Mouse (Mus musculus) frontal cortex, postnatal 10 days (tissue): ENCODE results near the gene Sdhd.

Experiments used
- DNase-seq, 2 experiments: peaks; one replicate each; pipeline ENCODE4 v3.0.0; 2022; ENCODE audit warnings: low spot score in 2 of 2, mixed read lengths in 1 of 2

The Sdhd gene

GRCm38 (mm10) chr9:50586955-50587354, 16.7 kb downstream of the Sdhd start:
- DNase-seq = no peak

DNA sequence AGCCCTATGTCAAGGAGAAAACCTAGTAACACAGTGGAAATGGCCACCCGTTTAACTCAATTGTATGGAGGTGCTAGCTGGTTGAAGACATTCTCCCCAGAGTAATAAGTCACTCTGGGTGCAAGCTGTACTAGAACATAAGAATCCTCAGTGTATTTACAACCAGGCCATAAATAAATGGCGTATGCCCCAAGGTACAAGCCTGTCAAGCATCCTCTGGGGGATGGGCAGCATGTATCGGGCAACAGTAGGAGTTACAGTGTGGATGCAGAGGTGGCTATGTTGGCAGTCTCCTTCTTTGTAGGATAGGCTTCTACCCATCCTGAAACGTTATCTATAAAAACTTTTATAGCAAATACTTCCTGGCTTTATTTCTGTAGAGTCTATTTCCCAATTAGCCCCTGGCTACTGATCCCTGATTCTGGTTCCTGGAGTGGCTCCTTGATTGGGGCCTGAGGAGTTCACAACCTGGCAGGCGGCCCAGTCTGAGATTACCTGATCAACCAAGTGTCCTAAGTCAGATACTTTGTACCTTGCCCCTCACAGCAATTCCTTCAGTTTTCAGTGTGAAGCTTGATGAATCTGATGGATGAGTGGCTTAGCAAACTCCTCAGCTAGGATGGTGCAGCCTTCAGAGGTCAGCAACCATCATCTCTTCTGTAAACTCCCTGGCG, 18.3 kb downstream of the Sdhd start:
- DNase-seq = no peak

GRCm38 (mm10) chr9:50580370-50580769, 23.2 kb downstream of the Sdhd start:
- DNase-seq = no peak

DNA sequence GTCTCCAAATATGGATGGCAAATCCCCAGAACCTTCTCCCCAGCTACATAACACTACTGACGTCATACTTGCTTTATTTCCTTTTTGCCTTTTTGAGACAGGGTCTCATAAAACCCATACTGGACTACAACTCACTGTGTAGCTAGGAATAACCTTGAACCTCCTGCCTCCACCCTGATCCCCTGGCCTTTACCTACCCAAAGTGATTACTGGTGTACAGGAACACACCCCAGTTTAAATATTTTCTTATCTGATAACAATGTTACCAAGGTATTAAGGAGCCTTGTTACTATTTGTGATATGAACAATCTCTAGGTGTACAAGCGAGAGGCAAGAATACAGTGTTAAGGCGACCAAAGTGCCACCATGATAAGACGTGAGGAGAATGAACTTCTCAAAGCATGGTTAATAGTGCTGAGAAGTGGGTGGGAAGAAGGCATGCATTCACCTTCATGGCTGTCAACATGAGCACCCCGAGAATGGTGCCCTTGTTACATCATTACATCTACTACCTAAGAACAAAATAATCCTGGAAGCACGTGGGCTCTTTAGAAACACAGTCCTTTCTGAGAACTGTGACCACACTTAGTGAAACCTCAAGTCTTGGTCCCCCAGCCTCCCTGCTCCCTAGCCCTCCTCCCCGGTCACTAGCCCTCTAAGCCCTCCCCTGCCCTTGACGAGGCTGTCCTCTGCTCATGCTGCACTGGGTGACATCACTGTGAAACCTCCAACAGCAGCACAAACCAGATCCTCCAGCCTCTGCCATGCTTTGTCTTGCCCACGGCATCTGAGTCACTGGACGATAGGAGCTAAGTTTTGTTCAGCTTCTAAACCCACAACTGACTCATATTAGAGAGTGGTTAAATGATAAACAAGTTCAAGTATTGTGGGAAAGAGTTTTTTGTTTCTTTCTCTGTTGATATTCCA, 33.8 kb downstream of the Sdhd start:
- DNase-seq = no peak

DNA sequence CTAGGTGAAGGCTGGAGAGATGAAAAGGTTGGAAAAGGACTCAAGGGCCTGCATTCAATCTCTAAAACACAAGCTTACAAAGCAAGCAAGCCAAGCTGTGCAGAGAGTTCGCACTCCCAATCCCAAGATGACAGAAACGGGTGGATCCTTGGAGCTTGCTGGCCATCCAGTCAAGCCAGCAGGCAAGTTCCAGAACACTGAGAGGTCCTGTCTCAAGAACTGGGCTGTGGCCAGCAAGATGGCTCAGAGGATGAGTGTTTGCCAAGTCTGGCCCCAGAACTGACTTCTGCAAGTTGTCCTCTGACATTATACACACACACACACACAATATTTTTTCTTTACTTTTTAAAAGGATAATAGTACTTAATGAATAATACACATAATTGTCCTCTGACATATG, 35.7 kb downstream of the Sdhd start:
- no peak for DNase-seq

- no peak for DNase-seq
Observed at GRCm38 (mm10) chr9:50567372-50567771, 36.2 kb downstream of the Sdhd start.

DNA sequence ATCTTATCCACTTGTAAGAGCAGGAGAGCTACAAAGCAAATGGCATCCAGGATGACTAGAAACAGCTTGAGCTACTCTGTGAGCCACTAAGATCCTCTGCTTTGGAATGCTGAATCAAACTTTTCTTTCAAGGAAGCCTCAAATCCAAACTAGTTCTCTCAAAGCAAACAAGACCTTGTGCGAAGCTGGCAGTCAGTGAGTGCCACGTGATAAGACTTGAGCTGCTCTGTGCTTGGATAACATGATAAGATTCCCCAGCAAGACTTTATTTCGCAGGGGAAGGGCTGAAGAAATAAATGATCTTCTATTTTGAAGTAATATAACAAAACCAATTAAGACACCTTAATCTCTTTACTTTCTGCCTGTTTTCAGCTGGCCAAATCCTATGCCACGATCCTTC, 37.7 kb downstream of the Sdhd start:
- DNase-seq = no peak

DNA sequence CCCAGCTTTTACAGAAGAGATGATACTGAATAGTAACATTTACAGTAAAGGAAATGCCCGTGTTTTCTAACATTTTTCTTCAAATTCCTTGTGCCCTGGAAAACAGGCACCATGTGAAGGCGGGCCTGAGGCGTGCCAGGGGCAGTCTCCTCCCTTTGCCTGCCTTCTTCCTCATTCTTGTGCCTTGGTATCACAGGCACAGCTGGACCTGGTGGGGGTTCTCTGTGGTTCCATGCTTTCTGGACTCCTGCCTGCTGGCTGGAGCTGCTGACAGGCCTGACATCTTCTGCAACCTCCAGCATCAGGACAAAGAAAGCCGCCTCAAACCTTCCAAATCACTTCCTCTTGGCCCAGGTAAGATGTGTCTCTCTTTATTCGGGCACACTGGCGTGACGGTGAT, 38.4 kb downstream of the Sdhd start:
- no peak for DNase-seq

DNA sequence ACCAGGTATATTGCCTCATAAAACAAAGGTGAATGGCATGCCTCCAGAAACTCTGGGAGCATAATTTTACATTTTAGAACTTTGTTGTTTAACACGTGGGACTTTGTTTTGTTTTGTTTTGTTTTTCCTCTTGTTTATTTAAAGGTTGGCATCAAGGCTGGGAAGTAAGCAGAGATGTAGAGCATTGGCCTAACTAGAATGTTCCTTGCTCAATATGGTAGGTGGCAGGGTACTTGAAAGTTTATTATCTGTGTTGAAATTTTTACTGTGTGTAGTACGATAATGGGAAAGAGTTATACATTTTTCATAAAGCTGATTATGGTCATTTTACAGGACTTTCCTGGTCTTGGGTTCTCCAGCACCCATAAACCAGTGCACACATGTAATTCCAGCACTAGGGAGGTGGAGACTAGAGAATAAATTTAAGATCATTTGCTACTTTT, 41.7 kb downstream of the Sdhd start:
- no peak for DNase-seq

DNA sequence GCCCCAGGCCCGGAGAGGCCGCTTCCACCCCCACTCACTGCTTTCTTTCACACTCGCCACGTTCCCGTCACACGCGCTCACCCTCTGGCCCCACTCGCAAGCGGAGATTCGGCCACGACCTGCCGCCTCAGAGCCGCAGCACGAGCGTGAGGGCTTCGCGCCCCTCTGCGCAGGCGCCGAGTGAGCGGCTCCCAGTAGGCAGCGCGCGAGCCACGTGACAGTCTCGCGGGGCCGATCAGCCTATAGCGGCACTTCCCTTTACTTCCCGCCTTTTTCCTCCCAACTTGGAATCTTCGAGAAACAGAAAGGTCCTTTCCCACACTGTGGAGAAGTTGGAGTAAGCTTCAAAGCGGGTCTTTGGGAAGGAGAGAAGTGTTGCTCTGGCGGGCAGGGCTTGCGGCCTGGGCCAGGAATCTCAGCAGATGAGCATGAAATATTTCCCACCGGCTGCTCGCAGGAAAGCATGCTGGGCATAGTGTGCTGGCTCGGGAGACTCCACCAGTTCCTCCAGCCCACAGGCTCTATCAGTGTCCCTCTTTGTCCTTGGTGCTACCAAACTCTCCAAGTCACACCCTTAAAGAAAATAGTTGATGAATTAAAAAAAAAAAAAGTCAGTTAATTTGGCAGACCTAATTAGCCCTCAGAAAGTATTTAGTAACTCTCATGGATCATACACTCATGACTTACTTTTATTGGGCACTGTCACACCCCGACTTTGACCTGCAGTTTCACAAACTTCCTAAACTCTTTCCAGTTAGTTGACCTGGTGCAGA, 42.3 kb downstream of the Sdhd start, which contains the start of gene Tex12:
Gene Tex12 (minus strand): TSS at position 181 of the 773 bp plus-strand sequence.
- DNase-seq = no peak

DNA sequence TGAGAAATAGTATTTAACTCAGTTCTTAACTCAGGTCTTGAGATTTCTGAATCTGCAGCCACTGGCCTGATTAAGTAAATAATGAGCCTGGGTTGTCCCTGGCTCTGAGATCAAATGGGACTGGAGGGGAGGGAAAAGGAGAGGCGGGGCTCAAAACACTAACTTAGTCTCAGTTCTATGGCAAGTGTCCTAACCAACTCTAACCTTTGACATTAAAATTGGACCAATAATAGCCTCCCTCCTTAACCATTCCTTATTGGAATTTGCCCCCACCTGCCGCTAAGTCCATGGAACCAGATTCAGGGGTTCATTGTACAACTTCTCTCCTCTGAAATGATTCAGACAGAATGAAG, 48.5 kb downstream of the Sdhd start, which contains the start of gene Bco2:
Gene Bco2 (minus strand): TSS at position 88 of the 353 bp plus-strand sequence.
- DNase-seq = no peak

DNA sequence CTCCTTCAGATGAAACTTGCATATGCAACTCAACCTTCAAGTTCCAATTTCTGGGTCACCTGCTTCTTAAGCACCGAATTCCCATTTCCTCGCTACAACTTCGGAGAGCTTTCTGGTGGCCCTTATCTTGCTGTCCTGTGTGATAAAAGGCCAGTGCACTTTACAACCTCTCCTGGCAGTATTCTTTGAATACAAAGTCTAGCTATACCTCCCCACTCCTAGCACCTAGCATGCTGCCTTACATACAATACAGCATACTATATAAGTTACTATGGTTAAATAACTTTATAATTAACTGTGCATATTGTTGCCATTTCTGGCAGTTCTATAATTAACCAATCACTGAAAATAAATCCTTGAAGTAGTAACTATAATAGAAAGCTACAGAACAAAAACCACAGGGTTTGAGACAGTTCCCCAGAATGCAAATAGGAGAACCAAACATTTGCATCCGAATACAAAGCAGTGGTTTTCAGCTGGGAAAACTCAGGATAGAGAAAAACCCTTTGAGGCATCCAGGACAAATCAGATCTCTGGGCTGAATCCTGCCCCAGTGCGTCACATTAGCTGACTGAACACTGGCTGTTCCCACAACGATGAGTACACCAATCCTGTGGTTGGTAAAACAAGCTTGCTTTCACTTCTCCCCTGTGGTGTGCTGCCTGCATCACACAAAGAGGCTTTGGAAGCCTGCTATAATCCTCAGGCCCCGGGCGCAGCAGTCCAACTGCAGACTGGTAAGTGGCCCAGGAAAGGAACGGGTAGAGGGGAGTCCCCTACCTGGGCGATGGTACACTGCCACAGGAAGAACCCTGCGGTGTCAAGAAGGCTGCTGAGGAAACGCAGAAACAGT, 49.1 kb downstream of the Sdhd start, which contains the start of gene Il18:
Gene Il18 (plus strand): TSS at position 587 of the 853 bp plus-strand sequence.
- DNase-seq = peak; percentile 63 to 68

GRCm38 (mm10) chr9:50553547-50553946, 50.1 kb downstream of the Sdhd start:
- DNase-seq = no peak

DNA sequence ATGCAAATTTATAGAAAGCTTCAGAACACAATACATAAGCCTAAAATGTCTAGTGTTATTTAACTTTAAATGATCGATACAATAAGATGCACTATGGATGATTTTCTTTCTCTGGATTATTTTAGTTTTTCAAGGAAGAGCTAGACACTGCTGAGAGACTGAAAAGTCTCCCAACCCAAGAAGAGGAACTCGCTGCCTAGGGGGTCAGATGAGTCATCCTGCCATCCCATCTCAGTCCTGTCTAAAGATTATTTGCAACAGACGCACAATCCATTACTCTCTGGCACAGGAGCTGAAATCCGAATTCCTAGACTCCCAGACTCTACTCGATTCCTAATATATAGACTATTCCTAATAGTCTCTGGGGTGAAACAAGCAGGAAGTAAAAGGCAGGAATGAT, 51.4 kb downstream of the Sdhd start:
- DNase-seq = no peak

- no peak for DNase-seq
Observed at GRCm38 (mm10) chr9:50548936-50549335, 54.7 kb downstream of the Sdhd start.

GRCm38 (mm10) chr9:50547859-50548478, 55.6 kb downstream of the Sdhd start:
- DNase-seq = no peak
